Mouse (Mus musculus) layer of hippocampus, adult 11-12 months (tissue): ENCODE data around the gene Cd3d.
"Not testable (repeated sequence)": the region's sequence is repeated elsewhere in the genome, so short reads cannot be mapped to it uniquely, and the experiment has no call there.

Experiments
- DNase-seq: peaks from one replicate; pipeline ENCODE4 v3.0.0; 2022; ENCODE audit warnings: low spot score

Gene Cd3d

GRCm38 (mm10) chr9:44981676-44982075 lies at the start of gene Cd3d:
TSS of gene Cd3d (plus strand) at chr9:44981786.
- DNase-seq = no peak

- no peak for DNase-seq
These were observed 39.8 kb upstream of the Cd3d start for GRCm38 (mm10) chr9:44941756-44942155.

GRCm38 (mm10) chr9:44942421-44942820 lies 39.2 kb upstream of the Cd3d start:
- DNase-seq = no peak

- DNase-seq = no peak
These were observed 35.3 kb upstream of the Cd3d start for GRCm38 (mm10) chr9:44946185-44946695.

- no peak for DNase-seq
These were observed 33.8 kb upstream of the Cd3d start for GRCm38 (mm10) chr9:44947836-44948235.

GRCm38 (mm10) chr9:44954432-44954831 lies 27.2 kb upstream of the Cd3d start:
- DNase-seq = no peak

GRCm38 (mm10) chr9:44965126-44965832 lies 16.3 kb upstream of the Cd3d start, which contains the start of gene Ube4a:
TSS of gene Ube4a (minus strand) at chr9:44965600.
- peak; percentile 99 for DNase-seq

GRCm38 (mm10) chr9:44965833-44966466 lies 15.6 kb upstream of the Cd3d start:
- no peak for DNase-seq

- DNase-seq = peak; percentile 79
These were observed 14.8 kb upstream of the Cd3d start for GRCm38 (mm10) chr9:44966815-44967242.

GRCm38 (mm10) chr9:44967763-44968162 lies 13.8 kb upstream of the Cd3d start:
- not testable (repeated sequence) for DNase-seq

- no peak for DNase-seq
These were observed 12.1 kb upstream of the Cd3d start for GRCm38 (mm10) chr9:44969450-44969849.

- no peak for DNase-seq
These were observed 3.8 kb upstream of the Cd3d start for GRCm38 (mm10) chr9:44977813-44978212.

- no peak for DNase-seq
These were observed 1.8 kb upstream of the Cd3d start for GRCm38 (mm10) chr9:44979806-44980205.

- no peak for DNase-seq
These were observed 1.3 kb upstream of the Cd3d start, which contains the start of gene Cd3g for GRCm38 (mm10) chr9:44980242-44980641. TSS of gene Cd3g (minus strand) at chr9:44980431.

GRCm38 (mm10) chr9:44981104-44981503 lies 482 bp upstream of the Cd3d start:
- DNase-seq = no peak

- DNase-seq = no peak
These were observed 495 bp downstream of the Cd3d start for GRCm38 (mm10) chr9:44982081-44982480.

GRCm38 (mm10) chr9:44982531-44982930 lies 945 bp downstream of the Cd3d start:
- no peak for DNase-seq

- DNase-seq = no peak
These were observed 1.4 kb downstream of the Cd3d start for GRCm38 (mm10) chr9:44983001-44983400.

GRCm38 (mm10) chr9:44985721-44986161 lies 4.2 kb downstream of the Cd3d start:
- no peak for DNase-seq

GRCm38 (mm10) chr9:44986242-44986781 lies 4.7 kb downstream of the Cd3d start:
- peak; percentile 7 for DNase-seq

GRCm38 (mm10) chr9:44986976-44987375 lies 5.4 kb downstream of the Cd3d start:
- DNase-seq = no peak

- no peak for DNase-seq
These were observed 10.2 kb downstream of the Cd3d start for GRCm38 (mm10) chr9:44991821-44992220.

GRCm38 (mm10) chr9:44992271-44992670 lies 10.7 kb downstream of the Cd3d start:
- no peak for DNase-seq
